Mouse (Mus musculus): ENCODE data around the gene Aurkaip1. TPM values are rescaled to one million over a fixed set of nuclear protein-coding genes. Genes with fewer than 3 reads are reported as not detected.

Aurkaip1 gene
- total RNA-seq, 2 experiments from 2014 or later = 63.7 to 69.4 TPM

DNA sequence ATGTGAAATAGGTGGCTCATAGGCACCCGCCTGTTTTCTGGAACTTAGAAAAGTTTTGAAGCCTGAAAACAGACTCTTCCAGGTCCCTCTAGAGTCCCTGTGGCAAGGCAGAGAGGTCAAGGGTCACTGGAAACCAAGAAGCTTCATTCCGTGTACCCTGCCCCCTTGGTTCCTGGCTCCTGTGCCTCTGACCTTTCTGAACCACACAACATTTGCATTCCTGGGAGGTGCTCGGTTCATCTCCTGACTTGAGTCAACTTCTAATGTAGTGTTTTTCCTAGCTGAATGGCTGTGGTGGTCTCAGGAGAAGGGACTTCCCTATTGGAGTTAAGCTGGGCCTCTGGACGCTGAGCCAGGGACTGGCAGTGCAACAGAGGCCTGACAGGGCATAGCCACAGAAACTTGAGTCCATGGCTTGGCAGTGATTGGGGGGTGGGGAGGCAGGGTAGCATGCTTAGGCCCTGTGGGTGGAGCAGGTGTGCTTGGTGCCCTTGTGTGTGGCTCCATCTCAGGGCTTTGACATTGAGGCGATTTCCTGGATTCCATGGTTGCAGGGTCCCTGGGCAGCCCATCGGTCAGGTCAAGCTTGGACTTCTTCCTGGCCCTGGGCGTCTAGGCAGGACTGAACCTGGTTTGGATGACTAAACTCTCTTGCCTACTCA, 17.5 kb downstream of the Aurkaip1 start:
- ATAC-seq (replicated peaks; ENCODE audit: low FRiP score, poor library complexity, severe bottlenecking) = no peak

DNA sequence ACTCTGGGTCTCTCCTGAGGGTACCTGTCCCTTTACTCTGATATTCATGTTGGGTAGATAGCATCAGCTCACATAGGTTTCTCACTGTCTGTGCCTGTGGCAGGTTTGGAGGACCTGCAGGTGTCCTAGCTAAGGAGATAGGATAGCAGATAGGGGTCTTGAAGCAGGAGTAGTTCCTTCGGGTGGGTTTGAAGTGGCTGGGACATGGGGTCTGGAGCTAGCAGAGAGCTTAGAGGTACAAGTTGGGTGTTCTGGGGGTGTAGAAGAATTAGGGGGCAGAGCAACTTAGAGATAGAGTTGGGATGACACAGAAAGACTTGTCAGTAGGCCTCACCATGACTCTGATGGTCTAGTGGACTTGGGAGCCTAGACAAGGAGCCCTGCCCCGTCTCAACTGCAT, 18.3 kb downstream of the Aurkaip1 start:
- ATAC-seq (replicated peaks; ENCODE audit: low FRiP score, poor library complexity, severe bottlenecking) = no peak

DNA sequence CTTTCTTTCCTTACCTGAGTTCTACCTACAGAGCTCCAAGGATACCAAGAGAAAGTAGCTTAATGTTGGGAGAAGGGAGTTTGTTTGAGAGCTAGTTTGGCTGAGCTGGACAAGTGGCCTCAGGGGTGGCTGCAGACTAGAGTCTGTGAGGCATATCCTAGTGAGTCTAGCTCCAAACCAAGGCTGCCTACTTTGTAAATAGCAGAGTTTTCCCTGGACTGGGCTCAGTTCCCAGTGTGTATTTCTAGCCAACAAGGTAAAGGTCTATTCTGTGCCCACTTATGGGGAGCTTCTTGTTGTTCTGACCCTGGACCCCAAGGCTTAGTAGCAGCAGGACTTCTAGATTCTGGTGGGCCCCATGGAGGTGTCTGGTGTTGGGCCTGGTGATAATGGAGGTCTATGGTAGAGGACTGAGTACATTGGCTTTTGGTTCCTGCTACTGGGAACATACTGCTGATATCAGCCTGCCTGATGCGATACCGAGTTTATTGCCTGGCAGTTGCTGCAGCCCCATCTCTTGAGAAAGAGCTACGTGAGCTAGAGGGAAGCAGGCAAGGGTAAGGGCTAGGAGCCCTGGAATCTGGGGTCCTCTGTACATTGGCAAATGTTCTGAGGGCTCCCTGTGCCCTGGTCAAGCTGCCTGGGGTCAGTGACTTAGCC, 18.9 kb downstream of the Aurkaip1 start:
- ATAC-seq (replicated peaks; ENCODE audit: low FRiP score, poor library complexity, severe bottlenecking) = no peak

- ATAC-seq (replicated peaks; ENCODE audit: low FRiP score, poor library complexity, severe bottlenecking) = no peak
These were observed 20.3 kb downstream of the Aurkaip1 start for GRCm38 (mm10) chr4:155851368-155851767.

DNA sequence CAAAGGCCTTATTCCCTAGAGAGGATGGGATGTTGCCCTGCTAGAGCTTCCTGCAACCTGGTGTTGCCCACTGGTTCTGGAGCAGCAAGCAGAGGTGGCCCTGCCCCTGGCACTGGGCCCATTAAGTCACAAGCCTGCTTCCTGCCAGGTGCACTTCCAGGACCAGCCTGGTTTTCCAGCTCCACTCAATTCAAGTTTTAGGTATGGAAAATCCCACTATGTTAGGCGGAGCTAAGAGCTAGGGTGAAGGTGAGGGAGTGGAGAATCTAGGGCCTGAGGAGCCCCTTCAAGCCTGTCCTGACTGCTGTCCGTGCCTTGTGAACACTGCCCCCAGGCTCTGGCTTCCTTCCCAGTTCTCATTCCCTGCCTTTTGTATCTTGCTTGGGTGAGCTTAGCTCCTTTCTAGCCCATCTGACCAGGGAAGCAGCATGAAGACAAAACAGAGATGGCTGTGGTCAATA, 20.9 kb downstream of the Aurkaip1 start:
- no peak for ATAC-seq (replicated peaks; ENCODE audit: low FRiP score, poor library complexity, severe bottlenecking)

DNA sequence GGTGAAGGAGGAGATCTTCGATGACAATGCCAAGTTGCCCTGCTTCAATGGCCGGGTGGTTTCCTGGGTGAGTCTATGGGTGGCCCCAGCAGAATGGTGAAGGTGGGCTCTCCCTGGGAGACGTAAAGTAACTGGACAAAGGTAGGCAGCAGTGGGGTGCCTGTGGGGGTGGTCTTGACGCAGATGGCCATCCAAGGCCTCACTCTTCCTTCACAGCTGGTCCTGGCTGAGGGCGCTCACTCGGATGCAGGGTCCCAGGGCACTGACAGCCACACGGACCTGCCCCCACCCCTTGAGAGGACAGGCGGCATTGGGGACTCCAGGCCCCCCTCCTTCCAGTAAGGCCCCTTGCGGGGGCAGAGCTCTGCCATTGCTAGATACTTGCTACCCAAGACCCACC, 22.3 kb downstream of the Aurkaip1 start:
- no peak for ATAC-seq (replicated peaks; ENCODE audit: low FRiP score, poor library complexity, severe bottlenecking)

DNA sequence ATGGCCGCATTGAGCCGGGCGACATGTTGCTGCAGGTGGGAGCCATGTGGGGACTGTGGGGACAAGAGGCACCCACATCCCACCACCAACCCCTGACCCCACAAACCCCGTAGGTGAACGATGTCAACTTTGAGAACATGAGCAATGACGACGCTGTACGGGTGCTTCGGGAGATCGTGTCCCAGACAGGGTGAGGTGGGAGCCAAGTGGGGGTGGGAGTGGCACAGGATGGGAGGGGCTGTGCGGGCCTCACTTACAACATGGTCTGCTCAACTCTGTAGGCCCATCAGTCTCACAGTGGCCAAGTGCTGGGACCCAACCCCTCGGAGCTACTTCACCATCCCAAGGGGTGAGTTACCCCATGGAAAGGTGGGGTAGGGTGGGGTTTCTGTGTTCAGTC, 23.9 kb downstream of the Aurkaip1 start:
- ATAC-seq (replicated peaks; ENCODE audit: low FRiP score, poor library complexity, severe bottlenecking) = no peak

DNA sequence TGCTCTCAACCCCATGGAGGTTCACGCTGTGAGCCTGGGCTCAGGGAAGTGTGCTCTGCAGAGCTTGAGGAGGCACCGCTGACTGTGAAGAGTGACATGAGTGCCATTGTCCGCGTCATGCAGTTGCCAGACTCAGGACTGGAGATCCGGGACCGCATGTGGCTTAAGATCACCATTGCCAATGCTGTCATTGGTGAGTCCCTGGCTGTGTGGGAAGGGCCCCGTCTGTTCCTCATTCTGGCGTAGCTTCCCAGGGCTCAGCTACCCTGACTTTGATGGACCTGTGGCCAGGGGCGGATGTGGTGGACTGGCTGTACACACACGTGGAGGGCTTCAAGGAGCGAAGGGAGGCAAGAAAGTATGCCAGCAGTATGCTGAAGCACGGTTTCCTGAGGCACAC, 25.0 kb downstream of the Aurkaip1 start:
- ATAC-seq (replicated peaks; ENCODE audit: low FRiP score, poor library complexity, severe bottlenecking) = no peak

DNA sequence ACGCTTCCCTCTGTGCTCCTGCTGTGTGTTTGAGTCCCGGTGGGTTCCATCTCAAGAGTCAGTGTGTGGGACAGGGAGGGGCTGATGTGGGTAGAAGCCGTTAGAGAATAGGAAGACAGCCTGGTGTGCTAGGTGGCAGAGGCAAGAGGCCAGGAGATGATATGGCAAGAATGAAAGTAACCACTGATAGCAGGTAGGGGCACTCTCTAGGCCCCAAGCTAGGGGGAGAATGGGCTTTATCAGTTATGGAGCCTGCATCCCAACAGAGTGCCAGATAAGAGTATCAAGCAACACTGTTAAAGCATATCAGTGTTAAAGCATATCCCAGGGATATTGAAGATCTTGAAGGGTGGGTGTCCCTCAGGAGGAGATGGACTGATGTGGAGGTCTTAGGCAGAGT, 25.8 kb downstream of the Aurkaip1 start:
- no peak for ATAC-seq (replicated peaks; ENCODE audit: low FRiP score, poor library complexity, severe bottlenecking)

GRCm38 (mm10) chr4:155859318-155859717, 28.2 kb downstream of the Aurkaip1 start:
- ATAC-seq (replicated peaks; ENCODE audit: low FRiP score, poor library complexity, severe bottlenecking) = no peak

DNA sequence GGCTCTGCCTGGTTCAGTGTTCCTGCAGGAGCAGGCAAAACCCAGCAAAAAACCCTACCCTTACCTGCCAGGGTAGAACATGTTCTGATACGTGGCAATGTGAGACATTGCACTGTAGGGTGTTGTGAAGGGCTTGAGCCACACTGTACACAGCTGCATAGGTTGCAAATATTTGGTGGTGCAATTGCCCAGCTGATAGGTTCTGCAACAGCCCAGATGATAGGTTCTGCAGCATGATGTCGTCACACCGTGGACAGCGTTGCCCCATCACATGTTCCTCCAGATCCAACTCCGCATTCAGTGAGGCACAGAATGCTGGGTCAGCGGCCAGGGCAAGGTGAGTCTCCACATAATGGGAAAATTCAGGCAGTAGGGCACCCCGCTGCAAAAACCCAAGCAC, 30.7 kb downstream of the Aurkaip1 start:
- no peak for ATAC-seq (replicated peaks; ENCODE audit: low FRiP score, poor library complexity, severe bottlenecking)

DNA sequence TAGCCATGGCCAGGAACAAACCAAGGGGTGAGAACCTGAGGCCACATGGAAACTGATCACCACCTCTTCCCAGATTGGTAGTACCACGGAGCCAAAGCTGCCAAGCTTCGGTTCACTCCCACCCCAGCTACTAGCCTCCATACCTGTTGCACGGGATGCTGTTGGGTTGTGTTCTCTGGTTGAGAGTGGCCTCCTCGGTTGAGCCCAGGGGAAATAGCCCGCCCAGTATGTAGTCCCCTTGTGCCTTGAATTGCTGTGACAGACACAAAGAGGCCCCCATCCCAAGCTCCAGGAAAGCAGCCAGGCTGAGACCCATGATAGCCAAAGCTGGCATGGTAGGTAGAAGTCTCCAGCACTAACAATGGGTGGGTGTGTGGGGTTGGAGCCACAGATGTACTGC, 31.9 kb downstream of the Aurkaip1 start, which contains the start of gene Tas1r3:
TSS of gene Tas1r3 (minus strand) at position 362 of the 400 bp plus-strand sequence.
- no peak for ATAC-seq (replicated peaks; ENCODE audit: low FRiP score, poor library complexity, severe bottlenecking)

DNA sequence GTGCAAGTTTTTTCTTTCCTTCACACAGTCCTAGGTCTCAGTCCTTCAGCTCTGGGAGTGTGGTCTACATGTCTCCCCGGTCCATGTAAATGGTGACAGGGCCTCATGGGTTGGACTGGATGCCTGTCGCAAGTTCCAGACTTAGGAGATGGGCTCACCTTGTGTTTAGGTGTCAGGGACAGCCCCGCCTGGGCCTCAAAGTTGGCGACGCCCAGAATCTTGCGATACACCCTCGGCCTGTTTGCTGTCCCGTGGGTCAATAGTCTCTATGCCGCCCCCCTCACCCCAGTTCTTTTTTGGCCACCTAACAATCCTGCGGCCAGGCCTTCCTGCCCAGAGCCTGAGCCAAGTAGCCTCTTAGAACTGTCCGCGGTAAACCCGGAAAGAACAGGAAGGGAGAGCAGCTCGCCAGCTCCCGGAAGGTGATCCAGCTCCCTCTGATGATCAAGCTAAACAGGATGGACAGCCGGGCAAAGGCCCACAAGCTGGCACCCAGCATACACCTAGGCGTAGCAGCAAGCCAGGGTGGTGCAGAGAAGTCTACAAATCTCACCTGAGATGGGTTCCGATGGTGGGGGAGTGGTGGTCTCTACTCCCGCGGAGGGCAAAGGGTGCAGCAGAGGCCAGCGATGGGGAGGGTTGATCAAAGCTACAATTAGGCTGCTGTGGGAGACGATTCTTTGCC, 37.7 kb downstream of the Aurkaip1 start:
- ATAC-seq (replicated peaks; ENCODE audit: low FRiP score, poor library complexity, severe bottlenecking) = peak; percentile 56

DNA sequence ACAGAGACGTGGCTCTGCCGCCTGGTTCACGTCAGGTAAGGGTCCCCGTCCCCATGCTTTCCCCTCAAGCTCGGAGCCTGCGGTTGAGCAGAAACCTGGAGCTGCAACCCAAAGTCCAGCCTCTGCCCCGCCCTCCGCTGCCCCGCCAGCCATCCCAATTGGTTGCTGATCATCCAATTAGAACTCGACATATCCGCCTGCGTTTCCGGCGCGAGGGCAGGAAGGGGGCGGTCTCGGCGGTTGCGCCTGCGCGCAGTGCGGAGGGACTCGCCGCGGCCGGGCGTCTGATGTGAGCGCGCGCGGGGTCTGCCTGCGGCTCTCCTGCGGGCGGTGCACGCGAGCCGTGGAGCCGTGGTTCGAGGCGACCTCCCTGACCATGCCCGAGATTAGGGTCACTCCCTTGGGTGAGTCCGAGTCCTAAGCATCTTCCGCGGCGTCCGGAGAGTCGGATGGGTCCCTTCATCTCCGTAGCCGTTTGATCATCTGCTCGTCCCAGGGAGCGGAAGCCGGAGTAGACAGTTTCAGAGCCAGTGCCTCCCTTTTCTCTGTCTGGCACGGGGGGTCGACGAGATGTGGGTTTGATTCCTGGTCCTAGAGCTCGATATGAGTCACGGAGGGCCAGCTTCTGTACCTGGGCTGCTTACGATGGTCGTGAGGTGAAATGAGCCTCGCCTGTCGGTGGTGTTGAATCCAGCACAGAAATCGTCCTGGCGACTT, 38.4 kb downstream of the Aurkaip1 start, which contains the start of the genes Cptp and Ints11:
TSS of gene Cptp (minus strand) at position 124 of the 717 bp plus-strand sequence.
TSS of gene Ints11 (plus strand) at position 230 of the 717 bp plus-strand sequence.
- ATAC-seq (replicated peaks; ENCODE audit: low FRiP score, poor library complexity, severe bottlenecking) = peak; percentile 98

DNA sequence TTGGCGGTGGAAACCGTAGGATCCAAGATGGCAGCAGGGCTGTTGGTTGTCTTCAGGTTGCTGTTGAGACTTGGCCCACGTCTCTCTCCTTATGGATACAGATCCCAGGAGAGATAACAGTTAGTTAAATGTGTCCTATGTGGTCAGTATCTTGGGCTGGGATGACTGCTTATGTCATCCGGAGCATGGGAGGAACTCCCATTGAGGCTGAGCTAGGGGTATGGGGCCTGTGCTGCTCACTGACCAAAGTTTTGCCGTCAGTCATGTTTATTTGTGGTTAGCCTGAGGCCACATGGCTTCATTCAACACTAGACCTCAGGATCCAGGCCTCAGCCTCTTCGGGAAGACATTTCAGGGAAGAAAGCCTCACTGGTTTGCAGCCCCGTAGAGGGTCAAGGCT, 40.3 kb downstream of the Aurkaip1 start:
- ATAC-seq (replicated peaks; ENCODE audit: low FRiP score, poor library complexity, severe bottlenecking) = no peak

Other genes with a start within 250 kb of the Aurkaip1 start
- 10.9 and 31.4 TPM in 2 replicates for gene Slc35e2, start 229.9 kb upstream of the Aurkaip1 start, total RNA-seq (2015; ENCODE audit: low replicate concordance)
- gene Slc35e2, start 229.9 kb upstream of the Aurkaip1 start, total RNA-seq (2017; ENCODE audit: low replicate concordance) = 12.2 and 14.1 TPM in 2 replicates
- gene Cdk11b, start 206.4 kb upstream of the Aurkaip1 start, total RNA-seq (2015; ENCODE audit: low replicate concordance) = 28.5 and 59.5 TPM in 2 replicates
- gene Cdk11b, start 206.4 kb upstream of the Aurkaip1 start, total RNA-seq (2017; ENCODE audit: low replicate concordance) = 53.6 and 56.3 TPM in 2 replicates
- gene Gm10563, start 185.9 kb upstream of the Aurkaip1 start, total RNA-seq (2015; ENCODE audit: low replicate concordance) = not detected in 2 replicates
- gene Gm10563, start 185.9 kb upstream of the Aurkaip1 start, total RNA-seq (2017; ENCODE audit: low replicate concordance) = not detected in 2 replicates
- not detected in 2 replicates for gene Mmp23, start 177.9 kb upstream of the Aurkaip1 start, total RNA-seq (2015; ENCODE audit: low replicate concordance)
- gene Mmp23, start 177.9 kb upstream of the Aurkaip1 start, total RNA-seq (2017; ENCODE audit: low replicate concordance) = not detected in 2 replicates
- 0.84 and 2.9 TPM in 2 replicates for gene Mib2, start 162.1 kb upstream of the Aurkaip1 start, total RNA-seq (2015; ENCODE audit: low replicate concordance)
- gene Mib2, start 162.1 kb upstream of the Aurkaip1 start, total RNA-seq (2017; ENCODE audit: low replicate concordance) = 3.2 and 6.6 TPM in 2 replicates
- not detected in 2 replicates for gene Fndc10, start 136.9 kb upstream of the Aurkaip1 start, total RNA-seq (2015; ENCODE audit: low replicate concordance)
- not detected in 2 replicates for gene Fndc10, start 136.9 kb upstream of the Aurkaip1 start, total RNA-seq (2017; ENCODE audit: low replicate concordance)
- 44.9 and 65.6 TPM in 2 replicates for gene Ssu72, start 126.5 kb upstream of the Aurkaip1 start, total RNA-seq (2015; ENCODE audit: low replicate concordance)
- gene Ssu72, start 126.5 kb upstream of the Aurkaip1 start, total RNA-seq (2017; ENCODE audit: low replicate concordance) = 37.0 and 57.2 TPM in 2 replicates
- not detected in 2 replicates for gene Tmem240, start 96.5 kb upstream of the Aurkaip1 start, total RNA-seq (2015; ENCODE audit: low replicate concordance)
- gene Tmem240, start 96.5 kb upstream of the Aurkaip1 start, total RNA-seq (2017; ENCODE audit: low replicate concordance) = not detected in 2 replicates
- gene Atad3a, start 70.2 kb upstream of the Aurkaip1 start, total RNA-seq (2015; ENCODE audit: low replicate concordance) = 0.84 and 35.3 TPM in 2 replicates
- gene Atad3a, start 70.2 kb upstream of the Aurkaip1 start, total RNA-seq (2017; ENCODE audit: low replicate concordance) = 3.3 and 5.1 TPM in 2 replicates
- gene Vwa1, start 56.6 kb upstream of the Aurkaip1 start, total RNA-seq (2015; ENCODE audit: low replicate concordance) = not detected in 2 replicates
- 0.68 TPM in 1 of 2 replicates, not detected in the other for gene Vwa1, start 56.6 kb upstream of the Aurkaip1 start, total RNA-seq (2017; ENCODE audit: low replicate concordance)
- gene Tmem88b, start 45.4 kb upstream of the Aurkaip1 start, total RNA-seq (2015; ENCODE audit: low replicate concordance) = 0.42 and 1.1 TPM in 2 replicates
- gene Tmem88b, start 45.4 kb upstream of the Aurkaip1 start, total RNA-seq (2017; ENCODE audit: low replicate concordance) = 0.83 and 1.3 TPM in 2 replicates
- not detected in 2 replicates for gene Ankrd65, start 40.8 kb upstream of the Aurkaip1 start, total RNA-seq (2015; ENCODE audit: low replicate concordance)
- 1.0 and 9.8 TPM in 2 replicates for gene Ankrd65, start 40.8 kb upstream of the Aurkaip1 start, total RNA-seq (2017; ENCODE audit: low replicate concordance)
- 127 and 129 TPM in 2 replicates for gene Mrpl20, start 28.4 kb upstream of the Aurkaip1 start, total RNA-seq (2015; ENCODE audit: low replicate concordance)
- 30.7 and 31.2 TPM in 2 replicates for gene Mrpl20, start 28.4 kb upstream of the Aurkaip1 start, total RNA-seq (2017; ENCODE audit: low replicate concordance)
- gene Ccnl2, start 18.8 kb upstream of the Aurkaip1 start, total RNA-seq (2015; ENCODE audit: low replicate concordance) = 258 and 265 TPM in 2 replicates
- gene Ccnl2, start 18.8 kb upstream of the Aurkaip1 start, total RNA-seq (2017; ENCODE audit: low replicate concordance) = 262 and 283 TPM in 2 replicates
- not detected in 2 replicates for gene Mxra8, start 8.4 kb downstream of the Aurkaip1 start, total RNA-seq (2015; ENCODE audit: low replicate concordance)
- not detected in 2 replicates for gene Mxra8, start 8.4 kb downstream of the Aurkaip1 start, total RNA-seq (2017; ENCODE audit: low replicate concordance)
- gene Dvl1, start 16.1 kb downstream of the Aurkaip1 start, total RNA-seq (2015; ENCODE audit: low replicate concordance) = 20.9 and 26.0 TPM in 2 replicates
- gene Dvl1, start 16.1 kb downstream of the Aurkaip1 start, total RNA-seq (2017; ENCODE audit: low replicate concordance) = 19.5 and 22.4 TPM in 2 replicates
- gene Tas1r3, start 32.1 kb downstream of the Aurkaip1 start, total RNA-seq (2015; ENCODE audit: low replicate concordance) = 0.84 and 1.1 TPM in 2 replicates
- gene Tas1r3, start 32.1 kb downstream of the Aurkaip1 start, total RNA-seq (2017; ENCODE audit: low replicate concordance) = 0.26 and 2.3 TPM in 2 replicates
- gene Cptp, start 38.2 kb downstream of the Aurkaip1 start, total RNA-seq (2015; ENCODE audit: low replicate concordance) = 3.4 and 9.4 TPM in 2 replicates
- 5.6 and 12.6 TPM in 2 replicates for gene Cptp, start 38.2 kb downstream of the Aurkaip1 start, total RNA-seq (2017; ENCODE audit: low replicate concordance)
- 14.7 and 28.8 TPM in 2 replicates for gene Ints11, start 38.3 kb downstream of the Aurkaip1 start, total RNA-seq (2015; ENCODE audit: low replicate concordance)
- 7.9 and 33.2 TPM in 2 replicates for gene Ints11, start 38.3 kb downstream of the Aurkaip1 start, total RNA-seq (2017; ENCODE audit: low replicate concordance)
- 2.2 and 5.4 TPM in 2 replicates for gene Pusl1, start 60.5 kb downstream of the Aurkaip1 start, total RNA-seq (2015; ENCODE audit: low replicate concordance)
- gene Pusl1, start 60.5 kb downstream of the Aurkaip1 start, total RNA-seq (2017; ENCODE audit: low replicate concordance) = 4.6 and 9.8 TPM in 2 replicates
- gene Acap3, start 60.5 kb downstream of the Aurkaip1 start, total RNA-seq (2015; ENCODE audit: low replicate concordance) = 30.2 and 49.0 TPM in 2 replicates
- gene Acap3, start 60.5 kb downstream of the Aurkaip1 start, total RNA-seq (2017; ENCODE audit: low replicate concordance) = 31.5 and 42.0 TPM in 2 replicates
- gene Ube2j2, start 112.6 kb downstream of the Aurkaip1 start, total RNA-seq (2015; ENCODE audit: low replicate concordance) = 19.1 and 47.8 TPM in 2 replicates
- gene Ube2j2, start 112.6 kb downstream of the Aurkaip1 start, total RNA-seq (2017; ENCODE audit: low replicate concordance) = 53.7 and 91.5 TPM in 2 replicates
- 132 and 160 TPM in 2 replicates for gene C1qtnf12, start 131.0 kb downstream of the Aurkaip1 start, total RNA-seq (2015; ENCODE audit: low replicate concordance)
- 31.2 and 41.1 TPM in 2 replicates for gene C1qtnf12, start 131.0 kb downstream of the Aurkaip1 start, total RNA-seq (2017; ENCODE audit: low replicate concordance)
- gene B3galt6, start 161.4 kb downstream of the Aurkaip1 start, total RNA-seq (2015; ENCODE audit: low replicate concordance) = 1.3 and 5.8 TPM in 2 replicates
- gene B3galt6, start 161.4 kb downstream of the Aurkaip1 start, total RNA-seq (2017; ENCODE audit: low replicate concordance) = 2.3 TPM in 2 replicates
- 31.4 and 59.1 TPM in 2 replicates for gene Sdf4, start 161.6 kb downstream of the Aurkaip1 start, total RNA-seq (2015; ENCODE audit: low replicate concordance)
- 92.1 and 127 TPM in 2 replicates for gene Sdf4, start 161.6 kb downstream of the Aurkaip1 start, total RNA-seq (2017; ENCODE audit: low replicate concordance)
- 3.4 TPM in 1 of 2 replicates, not detected in the other for gene Tnfrsf4, start 182.6 kb downstream of the Aurkaip1 start, total RNA-seq (2015; ENCODE audit: low replicate concordance)
- gene Tnfrsf4, start 182.6 kb downstream of the Aurkaip1 start, total RNA-seq (2017; ENCODE audit: low replicate concordance) = 0.61 and 8.2 TPM in 2 replicates
- 2.9 and 26.7 TPM in 2 replicates for gene Tnfrsf18, start 194.9 kb downstream of the Aurkaip1 start, total RNA-seq (2015; ENCODE audit: low replicate concordance)
- gene Tnfrsf18, start 194.9 kb downstream of the Aurkaip1 start, total RNA-seq (2017; ENCODE audit: low replicate concordance) = 1.5 and 3.5 TPM in 2 replicates
- not detected in 2 replicates for gene Ttll10, start 228.1 kb downstream of the Aurkaip1 start, total RNA-seq (2015; ENCODE audit: low replicate concordance)
- not detected in 2 replicates for gene Ttll10, start 228.1 kb downstream of the Aurkaip1 start, total RNA-seq (2017; ENCODE audit: low replicate concordance)

Data from erythroid progenitor cell, adult 5-6 weeks (primary cell).